Mouse (Mus musculus) monocyte, adult 2 months (primary cell): Measurements from ENCODE around the gene Supv3l1.
A peak's percentile ranks its signal among the peaks of the same experiment; 100 is the strongest.
"Not testable (repeated sequence)": the region's sequence is repeated elsewhere in the genome, so short reads cannot be mapped to it uniquely, and the experiment has no call there.

Experiments used
- DNase-seq, 2 experiments: peaks; one replicate each; pipeline ENCODE4 v3.0.0; 2022; ENCODE audit warnings: low spot score in 2 of 2, low read depth in 1 of 2

The Supv3l1 gene

DNA sequence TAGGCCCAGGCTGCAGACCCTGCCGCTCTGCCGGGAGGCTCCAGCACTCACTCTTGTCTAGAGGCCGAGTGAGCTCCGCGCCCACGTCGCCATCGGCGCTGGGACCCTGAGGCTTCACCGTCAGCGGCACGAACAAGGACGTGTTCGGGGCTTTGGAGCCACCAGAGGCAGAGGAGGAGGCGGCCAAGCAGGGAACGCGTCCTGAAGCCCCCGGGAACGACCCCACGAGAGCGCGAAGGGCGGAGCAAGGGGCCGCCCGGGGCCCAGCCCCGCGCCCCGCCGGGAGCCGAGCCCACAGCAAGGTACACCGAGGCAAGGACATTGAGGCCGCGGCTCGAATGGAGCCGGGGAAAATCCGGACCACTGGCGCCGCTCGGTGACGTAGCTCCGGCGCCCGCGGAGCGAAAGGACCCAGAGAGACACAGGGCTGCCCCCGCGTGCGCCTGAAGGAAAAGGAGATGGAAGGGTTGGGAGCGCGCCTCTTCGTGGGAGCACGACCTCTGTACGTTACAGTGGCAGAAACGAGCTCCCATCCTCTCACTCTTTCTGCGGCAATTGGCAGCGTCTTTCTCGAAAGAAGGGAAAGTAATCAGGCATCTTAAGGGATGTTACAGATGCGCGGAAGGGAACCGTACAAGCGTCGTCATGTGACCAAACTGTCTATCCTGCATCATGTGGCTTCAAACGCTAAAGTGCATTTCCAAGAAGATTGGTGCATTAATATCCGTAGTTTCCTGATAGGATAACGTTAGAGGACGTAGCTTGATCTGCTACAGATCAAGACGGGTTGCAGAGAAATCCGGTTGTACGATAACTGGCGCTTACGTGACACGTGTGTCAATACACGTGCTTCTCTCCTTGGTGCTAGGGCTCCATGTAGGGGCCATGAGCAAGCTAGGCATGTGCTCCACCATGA is at the start of gene Supv3l1, which contains the start of gene 4930507D05Rik:
Gene Supv3l1, minus strand, starts transcription at position 375 of the 916 bp plus-strand sequence.
Gene 4930507D05Rik, plus strand, starts transcription at position 126 of the 916 bp plus-strand sequence.
- DNase-seq = peak; percentile 66 to 90

DNA sequence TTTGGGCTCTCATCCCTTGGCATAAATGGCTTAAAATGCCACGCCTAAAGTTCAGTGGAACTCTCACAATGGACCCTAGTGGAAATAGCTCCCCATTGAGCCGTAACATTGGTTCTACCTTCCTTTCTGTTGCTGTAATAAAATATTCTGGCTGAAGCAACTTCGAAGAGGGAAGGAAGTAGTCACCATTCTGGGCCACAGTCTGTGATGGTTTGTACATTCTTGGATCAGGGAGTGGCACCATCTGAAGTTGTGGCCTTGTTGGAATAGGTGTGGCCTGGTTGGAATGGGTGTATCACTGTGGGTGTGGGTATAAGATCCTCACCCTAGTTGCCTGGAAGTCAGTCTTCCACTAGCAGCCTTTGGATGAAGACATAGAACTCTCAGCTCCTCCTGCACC is 42.1 kb upstream of the Supv3l1 start:
- DNase-seq = not testable (repeated sequence)

DNA sequence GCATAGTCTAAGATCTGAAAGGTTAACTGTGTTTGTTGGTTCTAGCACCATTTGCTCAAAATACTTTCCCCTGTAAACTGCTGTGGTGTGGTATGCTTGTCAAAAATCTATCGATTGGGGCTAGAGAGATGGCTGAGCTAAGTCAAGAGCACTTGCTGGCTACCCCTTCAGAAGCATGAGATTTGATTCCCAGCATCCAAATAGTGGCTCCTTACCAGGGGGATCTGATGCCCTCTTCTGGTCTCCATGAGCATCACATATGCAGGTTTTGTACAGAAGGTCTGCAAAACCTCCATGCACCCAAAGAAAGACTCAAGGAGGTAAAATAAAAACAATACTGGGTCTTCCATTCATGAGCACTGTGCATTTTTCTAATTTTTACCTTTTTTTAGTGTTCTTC is 38.7 kb upstream of the Supv3l1 start:
- no peak for DNase-seq

DNA sequence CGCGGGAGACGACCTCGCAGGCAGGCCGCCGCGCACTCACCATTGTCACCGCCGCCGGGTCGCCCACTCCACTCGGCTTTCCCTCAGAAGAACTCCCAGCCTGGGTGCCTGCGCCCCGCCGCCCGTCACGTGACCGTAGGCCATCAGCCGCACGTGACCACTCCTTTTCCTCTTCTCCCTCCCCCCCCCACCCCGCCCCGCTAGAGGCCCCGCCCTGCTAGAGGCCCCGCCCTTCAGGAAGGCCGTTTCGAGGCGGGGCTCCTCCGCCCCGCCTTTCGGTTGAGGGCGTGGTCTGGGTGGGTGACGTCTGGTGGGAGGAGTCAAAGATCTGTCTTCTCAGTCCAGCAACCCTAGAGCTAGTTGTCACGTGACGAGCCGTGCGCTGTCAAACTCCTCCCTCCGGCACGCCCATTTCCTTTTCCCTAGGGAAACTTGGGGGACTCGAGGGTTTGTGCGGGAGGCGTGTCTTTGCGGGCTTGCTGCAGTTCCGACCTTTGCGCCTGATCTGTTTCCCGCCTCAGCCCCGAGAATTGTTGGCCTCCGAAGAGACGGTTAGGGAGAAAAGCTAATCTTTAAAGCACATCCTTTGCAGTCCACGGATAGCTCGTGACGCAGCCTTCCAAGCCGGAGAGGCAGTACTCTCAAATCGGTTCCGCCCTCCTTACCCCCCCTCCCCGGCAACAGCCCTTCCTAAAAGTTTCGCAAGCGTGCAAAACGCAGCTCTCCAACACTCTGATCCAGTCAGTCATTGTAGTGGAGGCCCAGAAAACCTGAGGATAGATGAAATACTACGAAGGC is 37.3 kb upstream of the Supv3l1 start, which contains the start of gene Vps26a:
Gene Vps26a, minus strand, starts transcription at position 188 of the 798 bp plus-strand sequence.
- peak; percentile 97 to 98 for DNase-seq

DNA sequence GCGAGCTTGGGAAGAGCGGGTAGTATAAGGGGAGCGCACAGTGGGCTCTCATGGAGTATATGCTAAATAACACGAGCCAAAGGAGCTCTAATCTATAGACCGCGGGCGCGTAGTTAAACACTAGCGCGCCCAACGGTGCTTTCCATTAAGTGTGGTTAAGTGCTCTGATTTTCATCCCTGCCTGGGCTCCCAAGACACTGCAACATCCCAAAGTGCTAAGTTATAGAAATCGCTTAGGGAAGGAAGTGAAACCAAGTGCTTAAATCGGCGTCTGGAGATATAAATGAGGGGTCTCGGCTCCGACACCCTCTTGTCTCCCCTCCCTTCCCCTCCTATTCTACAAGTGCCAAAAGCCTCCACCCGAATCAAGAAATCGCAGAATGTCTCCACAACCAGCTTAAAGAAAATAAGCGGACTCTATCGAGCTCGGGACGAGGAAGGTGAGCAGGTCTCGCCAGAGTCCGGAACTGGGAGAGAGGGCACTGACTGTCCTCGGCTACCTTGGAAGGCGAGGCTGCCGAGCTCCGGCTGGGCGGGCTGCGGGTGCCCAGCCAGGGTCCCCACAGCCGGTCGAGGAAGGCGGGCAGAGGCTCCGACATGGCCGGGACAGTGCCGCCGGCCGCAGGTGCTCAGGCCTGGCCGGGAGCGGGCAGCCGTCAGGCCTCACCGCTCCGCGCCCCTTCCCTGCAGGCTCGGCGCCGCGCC is 36.5 kb upstream of the Supv3l1 start:
- DNase-seq = no peak

DNA sequence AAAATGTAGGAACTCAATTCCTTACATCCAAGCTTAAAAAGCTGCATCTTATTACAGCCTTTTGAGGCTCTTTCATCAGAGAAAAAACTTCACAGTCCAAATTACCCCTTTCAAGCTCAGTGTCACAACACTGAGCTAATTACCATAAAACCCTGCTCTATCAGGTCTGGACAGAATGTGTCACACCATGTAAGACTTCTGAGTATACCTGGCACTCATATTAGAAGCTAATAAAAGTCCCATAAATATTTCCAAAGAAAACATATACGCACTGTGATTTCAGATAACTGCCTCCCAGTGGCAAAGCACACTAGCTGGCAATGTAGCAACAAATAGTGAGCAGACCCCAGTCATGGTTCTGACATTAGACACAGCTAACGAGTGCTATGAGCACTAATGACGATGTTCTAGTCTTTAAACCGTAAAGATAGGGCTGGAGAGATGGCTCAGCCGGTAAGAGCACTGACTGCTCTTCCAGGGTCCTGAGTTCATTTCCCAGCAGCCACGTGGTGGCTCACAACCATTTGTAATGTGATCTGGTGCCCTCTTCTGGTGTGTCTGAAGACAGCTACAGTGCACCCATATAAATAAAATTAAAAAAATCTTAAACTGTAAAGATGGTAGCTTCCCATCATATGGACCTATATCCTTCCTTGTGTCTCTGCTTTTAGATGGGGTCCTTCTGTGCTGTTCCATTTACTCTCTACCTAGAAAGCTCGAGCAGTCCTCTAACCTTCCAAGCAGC is 31.7 kb upstream of the Supv3l1 start:
- no peak for DNase-seq

DNA sequence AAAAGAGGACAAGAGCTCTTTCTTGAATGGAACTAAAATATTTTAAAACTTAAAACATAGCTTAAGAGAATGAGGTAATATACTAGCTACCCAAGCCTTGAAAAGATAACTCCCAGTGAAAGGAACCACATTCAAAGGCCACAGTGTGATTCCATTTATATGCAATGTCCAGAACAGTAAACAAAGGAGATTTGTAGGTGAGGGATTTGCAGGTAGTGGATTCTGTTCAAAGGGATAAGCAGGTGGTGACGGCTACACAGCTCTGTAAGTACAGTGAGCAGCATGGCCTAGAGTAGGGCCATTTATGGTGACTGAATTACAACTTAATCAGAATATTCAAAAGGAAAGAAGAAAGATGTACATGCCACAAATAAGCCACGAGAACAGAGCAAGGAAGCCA is 27.4 kb upstream of the Supv3l1 start:
- DNase-seq = no peak

DNA sequence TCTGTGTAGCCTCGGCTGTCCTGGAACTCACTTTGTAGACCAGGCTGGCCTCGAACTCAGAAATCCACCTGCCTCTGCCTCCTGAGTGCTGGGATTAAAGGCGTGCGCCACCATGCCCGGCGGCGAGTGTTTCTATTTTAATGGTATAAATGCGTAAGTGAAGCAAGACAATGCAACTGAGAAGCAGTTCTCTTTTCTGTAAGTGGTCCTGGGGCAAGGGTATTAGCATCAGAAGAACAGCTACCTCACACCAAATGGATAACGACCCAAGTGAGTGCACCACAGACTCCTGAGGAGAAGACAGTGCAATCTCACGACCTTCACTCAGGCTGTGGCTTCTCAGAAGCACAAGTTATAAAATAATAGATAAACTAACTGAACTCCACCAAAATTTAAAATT is 25.4 kb upstream of the Supv3l1 start:
- DNase-seq = no peak

DNA sequence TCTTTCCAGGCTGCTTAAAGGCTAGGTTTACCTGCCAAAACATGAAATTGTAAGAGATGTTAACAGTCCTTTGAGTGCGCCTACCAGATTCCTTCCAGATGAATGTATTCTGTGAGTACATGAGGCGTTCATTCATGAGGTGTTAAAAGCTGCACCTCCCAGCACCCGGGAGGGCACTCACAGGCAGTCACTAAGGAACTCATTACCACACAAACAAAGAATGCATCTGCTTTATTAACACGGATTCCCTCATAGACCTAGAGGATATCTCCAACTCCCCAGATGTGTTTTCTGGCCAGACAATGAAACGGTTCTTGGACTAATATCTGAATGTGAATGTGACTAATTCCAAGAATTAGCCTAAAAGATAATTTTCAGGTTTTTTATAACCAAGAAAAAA is 21.6 kb upstream of the Supv3l1 start:
- DNase-seq = no peak

DNA sequence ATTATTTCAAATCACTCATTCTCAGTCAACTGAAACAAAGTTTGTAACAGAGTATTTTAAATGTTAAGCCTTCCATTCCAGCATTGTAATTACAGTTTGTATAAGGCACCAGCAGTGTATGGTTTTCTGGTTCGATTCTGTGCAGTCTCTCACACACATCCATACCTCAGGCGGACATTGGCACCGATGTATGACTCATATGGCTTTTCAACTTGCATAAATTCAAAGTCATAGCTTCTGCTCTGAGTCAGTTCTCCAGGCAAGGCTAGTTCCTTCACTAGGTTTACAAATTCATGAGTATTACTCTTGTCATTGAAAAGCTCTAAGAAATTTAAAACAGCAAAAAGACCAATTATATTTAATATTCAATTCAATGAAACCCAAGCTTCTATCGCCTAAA is 20.2 kb upstream of the Supv3l1 start:
- no peak for DNase-seq

DNA sequence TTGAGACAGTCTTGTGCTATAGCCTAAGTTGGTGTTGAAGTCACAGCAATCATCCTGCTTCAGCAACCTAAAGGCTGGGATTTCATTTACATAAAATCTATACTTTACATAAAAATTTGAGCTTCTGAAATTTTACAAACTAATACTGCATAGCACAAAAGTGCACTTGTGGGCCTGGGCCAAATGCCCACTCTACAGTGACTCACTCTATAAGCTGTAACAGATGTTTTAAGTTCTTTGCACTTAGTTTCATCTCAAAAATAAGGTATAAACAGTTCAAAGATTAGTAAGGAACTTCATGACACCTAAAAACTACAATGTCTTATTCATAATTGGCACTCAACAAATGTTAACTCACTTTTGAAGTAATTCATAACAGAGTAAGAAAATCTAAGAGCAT is 11.8 kb upstream of the Supv3l1 start:
- no peak for DNase-seq

DNA sequence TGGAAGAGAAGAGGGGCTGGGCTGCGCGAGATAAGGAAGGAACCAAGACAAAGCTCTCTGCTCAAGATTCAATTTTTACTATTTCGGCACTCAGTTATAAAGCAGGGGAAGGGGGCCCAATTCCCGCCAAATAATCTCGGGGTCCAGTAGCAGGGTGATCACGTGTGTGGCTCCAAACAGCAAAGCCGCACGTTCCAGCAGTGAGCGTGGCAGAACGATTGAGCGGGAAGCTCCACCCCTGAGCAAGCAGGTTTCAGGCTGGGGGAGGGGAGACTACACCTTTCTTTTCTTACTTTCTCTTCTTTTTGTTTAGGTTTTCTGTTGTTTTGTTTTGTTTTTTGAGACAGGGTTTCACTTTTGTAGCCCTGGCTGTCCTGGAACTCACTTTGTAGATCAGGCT is 2.5 kb upstream of the Supv3l1 start:
- not testable (repeated sequence) for DNase-seq

DNA sequence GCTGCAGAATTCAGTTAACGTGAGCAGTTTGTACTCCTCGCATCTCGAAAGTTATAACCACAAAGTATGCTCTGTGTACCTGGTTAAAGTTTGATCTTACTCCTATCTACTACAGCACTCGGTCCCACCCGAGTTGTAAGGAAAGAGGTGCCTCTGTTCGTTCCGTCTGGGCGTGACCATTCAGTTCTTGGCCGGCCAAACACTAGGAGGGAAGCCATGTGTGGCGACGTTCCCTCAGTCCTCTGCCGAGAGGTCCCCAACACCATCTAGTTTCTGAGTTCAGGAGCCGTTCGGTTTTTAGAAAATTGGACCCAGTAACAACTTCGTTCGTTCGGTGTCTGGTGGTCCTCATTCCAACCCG is 722 bp upstream of the Supv3l1 start:
- no peak for DNase-seq

DNA sequence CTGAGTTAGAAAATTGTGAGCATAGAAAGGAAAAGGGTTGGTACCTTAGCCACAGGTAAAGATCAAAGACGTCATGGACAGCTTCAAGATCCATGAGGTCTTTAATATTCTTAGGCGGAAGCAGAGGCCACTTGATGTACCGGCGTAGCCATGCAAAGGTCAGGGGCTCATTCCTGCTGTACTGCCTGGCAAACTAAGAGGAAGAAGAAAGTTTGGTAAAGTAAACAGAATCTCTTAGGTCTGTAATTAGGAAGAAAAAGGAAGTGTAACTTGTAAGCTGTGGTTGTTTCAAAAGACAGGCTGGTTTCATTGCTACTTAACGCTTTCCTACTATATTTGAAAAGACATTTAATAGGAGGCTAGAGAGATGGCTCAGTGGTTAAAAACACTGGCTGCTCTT is 19.1 kb downstream of the Supv3l1 start:
- no peak for DNase-seq

DNA sequence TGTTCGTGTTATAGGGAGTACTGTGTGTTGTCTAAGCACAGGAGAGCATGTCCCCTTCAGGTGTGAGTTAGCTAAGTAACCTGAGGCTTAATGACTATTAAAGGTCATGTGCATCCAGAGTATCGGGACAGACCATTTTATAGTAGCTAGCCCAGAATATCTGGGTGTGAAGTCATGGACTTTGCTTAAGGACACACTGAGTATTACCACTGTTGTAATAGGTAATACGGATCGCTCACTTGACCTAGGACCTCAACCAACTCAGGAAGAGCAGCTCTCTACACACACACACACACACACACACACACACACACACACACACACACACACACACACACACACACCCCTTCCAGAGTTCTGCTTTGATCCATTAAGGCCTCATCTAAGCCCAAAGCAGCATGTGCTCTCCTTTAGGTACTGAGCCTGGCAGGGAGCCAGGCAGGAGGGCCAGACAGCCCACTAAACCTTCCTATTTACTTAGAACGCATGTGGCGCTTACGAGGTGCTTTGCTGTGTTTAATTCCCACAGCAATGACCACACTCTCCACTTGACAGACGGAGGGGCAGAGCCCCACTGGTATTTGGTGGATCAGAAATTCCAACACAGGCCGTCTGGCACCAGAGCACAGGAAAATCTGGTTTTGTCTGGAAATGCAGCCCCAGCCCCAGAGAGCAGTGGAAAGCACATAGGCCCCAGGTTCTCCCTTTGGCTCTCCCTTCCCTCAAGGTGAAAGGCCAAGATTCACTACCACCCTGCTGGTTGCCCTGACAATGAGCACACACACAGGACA is 24.3 kb downstream of the Supv3l1 start:
- DNase-seq = no peak

DNA sequence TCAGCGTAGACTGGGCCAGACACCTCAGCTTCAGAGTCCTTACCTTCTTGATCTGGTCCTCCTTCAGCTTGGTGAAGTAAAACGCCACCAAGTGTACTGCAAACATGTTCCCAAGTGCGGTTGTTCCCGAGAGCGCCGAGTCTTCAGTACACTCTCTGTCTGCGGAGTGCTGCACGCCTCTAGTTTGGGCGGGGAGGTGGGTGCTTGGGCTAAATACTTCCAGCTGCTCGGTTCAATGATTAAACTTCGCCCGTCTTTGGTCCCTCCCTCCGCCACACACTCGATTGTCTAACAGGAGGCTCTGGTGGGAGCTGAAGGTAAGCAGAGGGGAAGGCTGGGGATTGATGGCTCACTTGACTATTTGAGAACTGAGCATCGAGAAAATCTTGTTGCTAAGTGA is 27.3 kb downstream of the Supv3l1 start, which contains the start of gene Hkdc1:
Gene Hkdc1, minus strand, starts transcription at position 237 of the 400 bp plus-strand sequence.
- DNase-seq = no peak

DNA sequence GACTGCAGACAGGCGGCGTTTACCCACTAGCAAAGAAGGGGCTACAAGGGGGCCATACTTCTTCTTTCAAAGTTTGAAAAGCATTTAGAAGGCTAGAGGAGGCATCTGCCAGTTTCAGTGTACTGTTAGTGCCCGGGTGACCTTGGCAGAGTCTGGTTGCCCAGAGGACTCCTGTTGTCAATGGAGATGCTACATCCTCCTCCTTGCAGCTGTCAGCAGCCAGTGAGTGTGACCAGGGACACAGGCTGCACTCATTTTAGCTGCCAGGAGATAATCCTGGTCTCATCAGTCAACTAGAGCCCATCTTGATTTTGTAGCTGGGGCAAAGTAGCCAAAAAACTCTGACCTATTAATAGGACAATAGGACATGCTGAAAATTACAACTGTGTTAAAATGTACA is 28.4 kb downstream of the Supv3l1 start:
- DNase-seq = no peak

DNA sequence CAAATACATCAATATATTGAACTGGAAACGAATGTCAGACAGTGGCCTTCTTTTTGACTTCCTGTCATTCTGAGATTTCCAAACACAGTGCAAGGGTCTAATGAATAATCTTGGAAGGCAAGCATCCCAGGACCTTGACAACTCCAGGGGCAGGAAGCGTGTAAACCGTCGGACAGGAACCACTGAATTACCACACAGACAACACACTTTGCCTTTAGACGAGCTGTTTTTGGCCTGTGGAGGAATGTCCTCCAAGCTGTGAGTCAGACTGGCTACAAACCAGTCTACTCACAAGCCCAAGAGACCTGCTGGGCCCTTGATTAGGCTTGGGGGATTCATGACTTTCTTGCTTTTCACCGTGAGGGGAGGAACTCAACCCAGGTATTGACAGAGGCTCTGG is 29.1 kb downstream of the Supv3l1 start:
- DNase-seq = no peak

DNA sequence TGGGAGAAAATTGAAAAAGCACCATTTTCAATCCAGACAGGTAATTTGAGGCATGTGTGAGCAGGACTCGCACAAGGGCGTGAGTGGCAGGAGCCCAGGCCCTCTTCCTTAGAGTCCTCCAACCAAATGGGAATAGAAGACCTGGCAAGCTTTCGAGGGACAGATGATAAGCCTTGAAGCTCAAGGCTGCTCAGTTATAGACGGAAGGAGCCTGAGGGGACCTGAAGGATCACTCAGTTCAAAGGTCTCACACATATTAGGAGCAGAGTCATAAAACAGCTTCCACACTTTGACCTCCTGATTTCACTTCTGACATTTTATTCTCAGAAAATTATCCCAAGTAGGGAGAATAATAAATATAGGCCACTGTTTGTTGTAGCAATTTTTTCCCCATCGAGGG is 30.1 kb downstream of the Supv3l1 start:
- no peak for DNase-seq

DNA sequence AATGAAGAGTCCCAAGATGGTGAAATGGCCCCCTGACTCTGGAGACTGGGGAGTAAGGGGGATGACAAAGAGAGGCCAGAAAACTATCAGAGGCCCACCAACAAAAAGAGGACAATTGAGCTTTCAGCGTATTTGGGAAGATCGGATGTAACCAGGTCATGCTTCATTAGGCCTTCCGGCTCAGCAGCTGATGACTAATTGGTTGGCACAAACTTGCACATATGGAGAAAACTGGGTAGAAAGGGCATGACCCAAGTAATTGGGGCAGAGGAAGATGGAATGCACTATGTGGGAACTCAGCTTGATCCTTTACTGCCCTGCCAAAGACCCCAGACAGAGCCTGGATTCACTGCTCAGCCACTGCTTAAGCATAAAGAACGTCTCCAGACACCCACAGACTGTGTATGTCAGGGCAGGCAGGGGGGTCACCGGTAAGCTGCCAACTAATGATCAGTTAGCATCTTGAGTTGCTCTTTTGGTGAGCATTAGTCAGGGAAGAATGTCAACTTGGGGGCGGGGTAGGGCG is 30.6 kb downstream of the Supv3l1 start:
- no peak for DNase-seq
